Mouse (Mus musculus): ENCODE measurements around the gene Tlx1. TPM values are rescaled to one million over a fixed set of nuclear protein-coding genes. Genes with fewer than 3 reads are reported as not detected.
A peak's percentile ranks its signal among the peaks of the same experiment; 100 is the strongest.

Tlx1 gene
- polyA plus RNA-seq, 1 experiment from 2014 or later: 3.0 TPM

GRCm38 (mm10) chr19:45151361-45152182 lies 1.1 kb downstream of the Tlx1 start:
- H3K9me3 ChIP-seq: no peaks in the 10 kb centered on the region
- ATAC-seq (ENCODE audit: low FRiP score): no peak
- peaks cover 20% of the 10 kb centered on the region for H3K4me1 ChIP-seq (replicated peaks)
- H3K4me2 ChIP-seq: peak overlapping the region; percentile 48
- no peaks in the 10 kb centered on the region for H3K36me3 ChIP-seq
- 1% methylated on average over 35 of the region's 36 CpGs for whole genome bisulfite sequencing
- peak overlapping the region; percentile 32 for H3K4me3 ChIP-seq
- H3K9ac ChIP-seq: peak overlapping the region; percentile 55
- peak overlapping the region; percentile 48; the same call in 1 of the 2 replicates for H3K27ac ChIP-seq
- H3K27me3 ChIP-seq: peaks cover 97% of the 10 kb centered on the region

DNA sequence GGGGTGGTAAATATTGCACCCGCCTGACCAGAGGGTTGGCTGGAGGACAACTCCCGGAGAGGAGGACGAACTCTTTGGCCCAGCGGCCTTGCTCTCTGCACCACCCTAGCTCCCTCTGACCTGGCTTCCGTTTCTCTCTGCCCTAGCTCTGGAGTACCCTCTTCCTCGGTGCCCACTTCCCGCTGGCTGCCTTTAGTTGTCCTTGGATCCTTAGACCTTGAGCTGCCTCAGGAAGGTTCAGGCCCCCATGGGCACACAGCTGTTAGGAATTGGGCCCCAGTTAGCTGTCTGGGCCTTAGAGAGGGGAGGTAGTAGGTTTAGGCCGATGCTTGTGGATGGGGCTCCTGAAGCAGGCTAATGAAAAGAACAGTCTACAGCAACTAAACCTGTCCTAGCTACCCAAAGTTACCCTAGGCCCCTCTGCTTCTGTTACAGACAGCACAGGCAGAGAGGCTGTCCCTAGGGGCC lies 1.7 kb downstream of the Tlx1 start:
- WGBS: 2% methylated on average over 8 of the region's 8 CpGs
- H3K4me3 ChIP-seq: peak overlapping the region; percentile 14

DNA sequence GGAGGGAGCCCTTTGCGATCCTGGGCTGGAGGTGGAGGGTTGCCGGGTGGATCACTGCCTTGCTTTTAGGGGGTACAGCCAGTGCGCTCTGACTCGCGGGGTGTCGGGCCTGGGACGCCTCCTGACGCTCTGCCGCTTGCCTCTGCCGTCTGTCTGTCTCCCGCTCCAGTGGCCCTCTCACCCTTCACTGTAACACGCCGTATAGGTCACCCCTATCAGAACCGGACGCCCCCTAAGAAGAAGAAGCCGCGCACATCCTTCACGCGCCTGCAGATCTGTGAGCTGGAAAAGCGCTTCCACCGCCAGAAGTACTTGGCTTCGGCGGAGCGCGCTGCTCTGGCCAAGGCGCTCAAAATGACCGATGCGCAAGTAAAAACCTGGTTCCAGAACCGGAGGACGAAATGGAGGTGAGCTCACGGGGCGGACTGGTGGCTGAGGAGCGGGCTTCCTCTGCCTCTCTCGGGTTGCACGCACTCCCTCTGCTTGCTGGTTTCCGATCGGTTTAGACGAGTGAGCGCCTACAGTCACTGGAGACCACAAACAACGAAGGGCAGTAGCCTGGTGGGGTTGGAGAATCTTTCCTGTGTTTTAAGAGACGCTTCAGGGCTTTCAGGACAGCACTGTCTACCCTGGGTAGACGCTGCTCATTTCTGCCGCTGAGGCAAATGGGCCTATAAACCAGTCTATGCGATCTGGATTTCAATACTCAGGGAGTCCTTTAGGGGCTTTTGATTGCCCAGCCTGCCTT lies 3.0 kb downstream of the Tlx1 start:
- H3K4me3 ChIP-seq: peak overlapping the region; percentile 24
- H3K36me3 ChIP-seq: no peaks in the 10 kb centered on the region
- peak overlapping the region; percentile 29; the same call in 1 of the 2 replicates for H3K9ac ChIP-seq
- no peaks in the 10 kb centered on the region for H3K9me3 ChIP-seq
- H3K27ac ChIP-seq: 0 out of 2 replicates have a peak overlapping the region, but pooled peaks have one; percentile 12
- under 1% methylated on average over 44 of the region's 44 CpGs for WGBS
- peaks cover 97% of the 10 kb centered on the region for H3K27me3 ChIP-seq
- H3K4me2 ChIP-seq: peak overlapping the region; percentile 39
- peaks cover 20% of the 10 kb centered on the region for H3K4me1 ChIP-seq (replicated peaks)
- no peak for ATAC-seq (ENCODE audit: low FRiP score)

More for the DNA sequence above, 1.7 kb downstream of the Tlx1 start:
- H3K27me3 ChIP-seq: peaks cover 97% of the 10 kb centered on the region
- no peak for ATAC-seq (ENCODE audit: low FRiP score)
- peak overlapping the region; percentile 26 for H3K4me2 ChIP-seq
- H3K9ac ChIP-seq: no peak overlapping the region
- no peaks in the 10 kb centered on the region for H3K36me3 ChIP-seq
- peaks cover 20% of the 10 kb centered on the region for H3K4me1 ChIP-seq (replicated peaks)
- no peak overlapping the region for H3K27ac ChIP-seq
- H3K9me3 ChIP-seq: no peaks in the 10 kb centered on the region

DNA sequence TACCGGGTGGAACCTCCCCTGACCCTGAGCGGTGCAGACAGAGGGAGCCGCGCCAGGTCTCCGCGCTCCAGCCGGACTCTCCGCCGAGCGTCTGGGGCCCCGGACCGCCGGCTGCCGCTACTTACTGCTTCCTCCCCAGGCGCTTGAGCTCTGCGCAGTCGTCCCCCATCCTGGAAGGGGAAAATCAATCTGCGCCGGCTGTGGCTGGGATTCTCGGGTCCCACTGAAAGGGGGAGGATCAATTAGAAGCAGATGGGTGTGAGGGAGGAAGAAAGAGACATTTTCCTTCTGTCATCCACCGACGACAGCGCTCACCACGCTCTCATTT lies 3.5 kb downstream of the Tlx1 start:
- Histone ChIP-seq H3K4me1 (replicated peaks) (peaks cover 20% of the 10 kb centered on the region), H3K4me3 (peak overlapping the region; percentile 24), H3K36me3 (no peaks in the 10 kb centered on the region), H3K9ac (no peak overlapping the region), H3K27me3 (peaks cover 97% of the 10 kb centered on the region), H3K9me3 (no peaks in the 10 kb centered on the region), H3K27ac (0 out of 2 replicates have a peak overlapping the region, but pooled peaks have one; percentile 12), H3K4me2 (peak overlapping the region; percentile 39)
- WGBS: under 1% methylated on average over 23 of the region's 24 CpGs
- no peak for ATAC-seq (ENCODE audit: low FRiP score)

DNA sequence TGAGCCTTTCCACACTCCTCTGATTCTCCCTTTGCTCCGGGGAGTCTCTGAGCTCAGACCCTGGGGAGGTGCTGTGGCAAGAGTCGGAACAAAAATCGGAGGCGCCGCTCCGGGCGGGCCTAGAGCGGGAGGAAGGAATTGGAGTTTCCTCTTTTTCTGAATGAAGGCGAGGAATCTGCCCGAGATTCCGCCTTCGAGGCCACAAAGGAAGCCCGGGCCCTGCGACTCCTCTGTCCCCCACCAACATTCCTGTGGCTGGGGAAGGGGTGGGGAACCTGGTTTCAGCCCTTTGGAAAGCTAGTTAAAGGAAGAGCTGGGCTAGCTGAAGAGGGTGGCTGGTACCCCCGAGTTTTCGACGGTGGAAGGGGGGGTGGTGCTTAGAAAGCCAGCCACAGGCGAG lies 4.0 kb downstream of the Tlx1 start:
- Histone ChIP-seq H3K9ac (no peak overlapping the region), H3K4me1 (replicated peaks) (peaks cover 20% of the 10 kb centered on the region), H3K4me3 (peak overlapping the region; percentile 11; the same call in 1 of the 2 replicates), H3K4me2 (0 out of 2 replicates have a peak overlapping the region, but pooled peaks have one; percentile 39), H3K27me3 (peaks cover 98% of the 10 kb centered on the region), H3K9me3 (no peaks in the 10 kb centered on the region), H3K36me3 (no peaks in the 10 kb centered on the region), H3K27ac (no peak overlapping the region)
- no peak for ATAC-seq (ENCODE audit: low FRiP score)
- under 1% methylated on average over 18 of the region's 18 CpGs for WGBS

- H3K4me1 ChIP-seq (replicated peaks): peaks cover 20% of the 10 kb centered on the region
- H3K4me3 ChIP-seq: 0 out of 2 replicates have a peak overlapping the region, but pooled peaks have one; percentile 7
- no peak overlapping the region for H3K27ac ChIP-seq
- no peak for ATAC-seq (ENCODE audit: low FRiP score)
- no peak overlapping the region for H3K9ac ChIP-seq
- no peaks in the 10 kb centered on the region for H3K9me3 ChIP-seq
- H3K4me2 ChIP-seq: no peak overlapping the region
- H3K27me3 ChIP-seq: peaks cover 98% of the 10 kb centered on the region
- 1% methylated on average over 15 of the region's 15 CpGs for WGBS
- no peaks in the 10 kb centered on the region for H3K36me3 ChIP-seq
Observed at GRCm38 (mm10) chr19:45155141-45155790, 4.8 kb downstream of the Tlx1 start.

DNA sequence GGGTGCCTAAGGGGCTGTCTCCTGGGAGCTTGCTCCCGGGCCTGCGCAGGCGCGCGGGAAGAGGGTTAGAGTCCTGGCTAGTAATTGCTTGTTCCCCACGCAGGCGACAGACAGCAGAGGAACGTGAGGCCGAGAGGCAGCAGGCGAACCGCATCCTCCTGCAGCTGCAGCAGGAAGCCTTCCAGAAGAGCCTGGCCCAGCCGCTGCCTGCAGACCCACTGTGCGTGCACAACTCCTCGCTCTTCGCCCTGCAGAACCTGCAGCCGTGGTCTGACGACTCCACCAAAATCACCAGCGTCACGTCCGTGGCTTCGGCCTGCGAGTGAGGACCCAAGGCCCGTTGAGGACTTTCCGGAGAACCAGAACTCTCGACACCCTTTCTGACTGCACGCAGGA lies 5.3 kb downstream of the Tlx1 start:
- 0 out of 2 replicates have a peak overlapping the region, but pooled peaks have one; percentile 7 for H3K4me3 ChIP-seq
- H3K27me3 ChIP-seq: peaks cover 98% of the 10 kb centered on the region
- no peak overlapping the region for H3K9ac ChIP-seq
- no peak for ATAC-seq (ENCODE audit: low FRiP score)
- no peaks in the 10 kb centered on the region for H3K36me3 ChIP-seq
- H3K9me3 ChIP-seq: no peaks in the 10 kb centered on the region
- no peak overlapping the region for H3K4me2 ChIP-seq
- peaks cover 15% of the 10 kb centered on the region for H3K4me1 ChIP-seq (replicated peaks)
- no peak overlapping the region for H3K27ac ChIP-seq
- under 1% methylated on average over 26 of the region's 26 CpGs for WGBS

- WGBS: 4% methylated on average over 5 of the region's 5 CpGs
- Histone ChIP-seq H3K27ac (no peak overlapping the region), H3K4me2 (no peak overlapping the region), H3K9ac (no peak overlapping the region), H3K36me3 (no peaks in the 10 kb centered on the region), H3K9me3 (no peaks in the 10 kb centered on the region), H3K4me1 (replicated peaks) (peaks cover 9% of the 10 kb centered on the region), H3K27me3 (peaks cover 98% of the 10 kb centered on the region), H3K4me3 (no peak overlapping the region)
- ATAC-seq (ENCODE audit: low FRiP score): no peak
Observed at GRCm38 (mm10) chr19:45156381-45156780, 5.9 kb downstream of the Tlx1 start.

GRCm38 (mm10) chr19:45158201-45158600 lies 7.7 kb downstream of the Tlx1 start:
- H3K9ac ChIP-seq: no peak overlapping the region
- H3K27ac ChIP-seq: no peak overlapping the region
- no peak for ATAC-seq (ENCODE audit: low FRiP score)
- 3% methylated on average over 4 of the region's 4 CpGs for WGBS
- H3K4me1 ChIP-seq (replicated peaks): peaks cover 8% of the 10 kb centered on the region
- no peaks in the 10 kb centered on the region for H3K9me3 ChIP-seq
- no peaks in the 10 kb centered on the region for H3K36me3 ChIP-seq
- peaks cover 100% of the 10 kb centered on the region for H3K27me3 ChIP-seq
- H3K4me3 ChIP-seq: no peak overlapping the region
- no peak overlapping the region for H3K4me2 ChIP-seq

DNA sequence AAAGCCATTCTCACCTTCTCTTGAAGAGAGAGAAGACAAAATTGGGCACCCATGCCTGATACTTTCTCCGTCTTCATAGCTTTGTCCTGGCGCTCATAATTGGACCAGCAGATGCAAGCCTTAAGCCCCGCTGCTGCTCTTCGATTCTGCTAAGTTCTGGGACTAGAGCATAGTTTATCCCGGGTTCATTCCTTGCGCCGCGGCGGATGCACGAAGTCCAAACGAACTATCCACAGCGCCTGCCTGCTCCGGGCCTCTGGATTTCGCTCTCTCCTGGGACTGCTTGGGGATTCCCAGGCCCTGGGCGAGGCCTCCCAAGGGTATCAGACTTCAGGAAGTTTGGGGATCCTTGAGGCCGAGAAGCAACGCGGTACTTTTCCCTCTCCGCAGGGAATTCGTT lies 8.4 kb downstream of the Tlx1 start:
- no peak overlapping the region for H3K27ac ChIP-seq
- H3K27me3 ChIP-seq: peaks cover 100% of the 10 kb centered on the region
- peaks cover 6% of the 10 kb centered on the region for H3K4me1 ChIP-seq (replicated peaks)
- H3K4me3 ChIP-seq: no peak overlapping the region
- no peak overlapping the region for H3K9ac ChIP-seq
- no peaks in the 10 kb centered on the region for H3K9me3 ChIP-seq
- no peak for ATAC-seq (ENCODE audit: low FRiP score)
- 2% methylated on average over 20 of the region's 20 CpGs for WGBS
- no peak overlapping the region for H3K4me2 ChIP-seq
- no peaks in the 10 kb centered on the region for H3K36me3 ChIP-seq

DNA sequence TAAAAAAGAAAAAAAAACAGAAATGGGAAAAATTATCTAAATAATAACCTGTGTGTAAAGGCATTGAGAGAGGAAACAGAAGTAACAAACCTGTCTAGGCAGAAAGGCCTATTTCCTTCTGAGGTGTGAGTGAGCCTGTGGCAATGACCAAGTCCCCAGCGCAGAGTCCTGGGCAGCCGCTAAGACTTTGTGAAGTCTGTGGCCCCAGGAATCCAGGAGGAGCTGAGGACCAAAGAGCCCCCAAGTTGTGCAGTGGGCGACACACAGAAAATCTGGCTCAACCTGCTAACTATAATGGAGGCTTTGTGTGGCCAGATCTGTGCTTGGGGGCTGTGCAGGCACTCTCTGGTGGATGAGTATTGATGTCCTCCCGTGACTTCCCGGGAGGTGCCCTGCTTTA lies 9.0 kb downstream of the Tlx1 start:
- Histone ChIP-seq H3K9me3 (no peaks in the 10 kb centered on the region), H3K4me1 (replicated peaks) (peaks cover 4% of the 10 kb centered on the region; the same call in 1 of the 2 replicates), H3K36me3 (no peaks in the 10 kb centered on the region), H3K27me3 (peaks cover 100% of the 10 kb centered on the region), H3K4me3 (no peak overlapping the region), H3K27ac (no peak overlapping the region), H3K4me2 (no peak overlapping the region), H3K9ac (no peak overlapping the region)
- 1% methylated on average over 5 of the region's 5 CpGs for WGBS
- no peak for ATAC-seq (ENCODE audit: low FRiP score)

- Histone ChIP-seq H3K4me2 (no peak overlapping the region), H3K4me3 (no peak overlapping the region), H3K9ac (no peak overlapping the region), H3K4me1 (replicated peaks) (peaks cover 4% of the 10 kb centered on the region; the same call in 1 of the 2 replicates), H3K36me3 (no peaks in the 10 kb centered on the region), H3K27ac (no peak overlapping the region), H3K27me3 (peaks cover 100% of the 10 kb centered on the region), H3K9me3 (no peaks in the 10 kb centered on the region)
- under 1% methylated on average over 5 of the region's 5 CpGs for WGBS
- no peak for ATAC-seq (ENCODE audit: low FRiP score)
Observed at GRCm38 (mm10) chr19:45159991-45160390, 9.5 kb downstream of the Tlx1 start.
